Mouse (Mus musculus) testis, adult 2 months (tissue): ENCODE data around the gene Kif5a. TPM values are rescaled to one million over a fixed set of nuclear protein-coding genes. Genes with fewer than 3 reads are reported as not detected.
"Not testable (repeated sequence)": the region's sequence is repeated elsewhere in the genome, so short reads cannot be mapped to it uniquely, and the experiment has no call there.

Source experiments
- H3K27ac ChIP-seq: fragments of 200-500 bp; 2 replicates; pipeline ENCODE4 v1.5.1; 2012; ENCODE audit warnings: low read depth, low read length; ENCODE audit not compliant: control insufficient read depth, insufficient read depth
- H3K27me3 ChIP-seq: fragments of 200-500 bp; 2 replicates; pipeline ENCODE4 v1.6.1; 2012; ENCODE audit warnings: mild to moderate bottlenecking, low read length, moderate library complexity; ENCODE audit not compliant: control insufficient read depth, insufficient read depth
- H3K36me3 ChIP-seq: fragments of 200-500 bp; 2 replicates; pipeline ENCODE4 v1.6.1; 2012; ENCODE audit warnings: mild to moderate bottlenecking, low read length; ENCODE audit not compliant: control insufficient read depth, insufficient read depth
- H3K4me1 ChIP-seq: fragments of 200-500 bp; 2 replicates; pipeline ENCODE4 v1.6.1; 2012; ENCODE audit warnings: low read length; ENCODE audit not compliant: control insufficient read depth, insufficient read depth
- H3K4me3 ChIP-seq: fragments of 200-500 bp; 2 replicates; pipeline ENCODE4 v1.5.1; 2012; ENCODE audit warnings: low read depth, mild to moderate bottlenecking, low read length, moderate library complexity, mixed read lengths; ENCODE audit not compliant: control insufficient read depth
- CTCF ChIP-seq: fragments of 200-500 bp; IDR thresholded peaks from 2 replicates; pipeline ENCODE4 v1.5.1; 2012; ENCODE audit warnings: low read depth, mild to moderate bottlenecking, inconsistent platforms, low read length, moderate library complexity; ENCODE audit not compliant: control insufficient read depth, insufficient read depth, insufficient replicate concordance
- POLR2A ChIP-seq: fragments of 200-500 bp; IDR thresholded peaks from 2 replicates; pipeline ENCODE4 v1.6.1; 2012; ENCODE audit warnings: low read depth, mild to moderate bottlenecking, inconsistent platforms, low read length, moderate library complexity; ENCODE audit not compliant: control insufficient read depth
- polyA plus RNA-seq: library from polyadenylated mRNA; depleted of rRNA; stranded (reverse); fragments of >200 nt; gene quantifications from 2 replicates; pipeline ENCODE4 v1.2.3, GENCODE M21; 2012; rRNA removed

Gene Kif5a
- polyA plus RNA-seq, result 3.3 and 3.9 TPM in 2 replicates

- no peaks in the 10 kb centered on the region; the same call in 1 of the 2 replicates for H3K27me3 ChIP-seq
- no peak within 1 kb of the TSS; the same call in 1 of the 2 replicates for H3K27ac ChIP-seq
- TF ChIP-seq CTCF (no peak), POLR2A (0 out of 2 replicates have a peak, but pooled peaks have one; percentile 28)
- peak within 1 kb of the TSS; percentile 75 for H3K4me3 ChIP-seq
- H3K4me1 ChIP-seq, result peaks cover 15% of the 10 kb centered on the region
- H3K36me3 ChIP-seq, result no peaks in the 10 kb centered on the region
These were observed at the start of gene Kif5a for GRCm38 (mm10) chr10:127262548-127263398. Gene Kif5a, minus strand, starts transcription at chr10:127263348.

GRCm38 (mm10) chr10:127312858-127313257, 49.7 kb upstream of the Kif5a start:
- no peaks in the 10 kb centered on the region for H3K36me3 ChIP-seq
- no peak overlapping the region for H3K27ac ChIP-seq
- no peak for TF ChIP-seq POLR2A
- no peak for TF ChIP-seq CTCF
- peaks cover 4% of the 10 kb centered on the region; the same call in 1 of the 2 replicates for H3K4me1 ChIP-seq
- no peak overlapping the region for H3K4me3 ChIP-seq
- H3K27me3 ChIP-seq, result no peaks in the 10 kb centered on the region

- TF ChIP-seq POLR2A (no peak), CTCF (peak; percentile 35; the same call in 1 of the 2 replicates)
- H3K4me3 ChIP-seq, result peak overlapping the region; percentile 98
- H3K4me1 ChIP-seq, result peaks cover 4% of the 10 kb centered on the region; the same call in 1 of the 2 replicates
- no peaks in the 10 kb centered on the region for H3K36me3 ChIP-seq
- H3K27me3 ChIP-seq, result no peaks in the 10 kb centered on the region
- peak overlapping the region; percentile 90 for H3K27ac ChIP-seq
These were observed 49.2 kb upstream of the Kif5a start for GRCm38 (mm10) chr10:127312356-127312676.

- peak within 1 kb of the TSS; percentile 90 for H3K27ac ChIP-seq
- H3K4me1 ChIP-seq, result peaks cover 4% of the 10 kb centered on the region; the same call in 1 of the 2 replicates
- H3K4me3 ChIP-seq, result peak within 1 kb of the TSS; percentile 98
- H3K27me3 ChIP-seq, result no peaks in the 10 kb centered on the region
- no peaks in the 10 kb centered on the region for H3K36me3 ChIP-seq
- TF ChIP-seq POLR2A (peak; percentile 76), CTCF (no peak)
These were observed 48.6 kb upstream of the Kif5a start, which contains the start of gene Mars for GRCm38 (mm10) chr10:127311476-127312355. Gene Mars, minus strand, starts transcription at chr10:127311786.

GRCm38 (mm10) chr10:127310523-127311475, 47.7 kb upstream of the Kif5a start:
- peak overlapping the region; percentile 68 for H3K27ac ChIP-seq
- TF ChIP-seq POLR2A (no peak), CTCF (no peak)

GRCm38 (mm10) chr10:127309167-127309566, 46.0 kb upstream of the Kif5a start:
- H3K27ac ChIP-seq, H3K4me3 ChIP-seq, H3K36me3 ChIP-seq, H3K4me1 ChIP-seq, H3K27me3 ChIP-seq: not testable (repeated sequence)

More at GRCm38 (mm10) chr10:127310523-127311475, 47.7 kb upstream of the Kif5a start:
- Histone ChIP-seq H3K36me3 (no peaks in the 10 kb centered on the region), H3K27me3 (no peaks in the 10 kb centered on the region), H3K4me3 (peak overlapping the region; percentile 98), H3K4me1 (peaks cover 4% of the 10 kb centered on the region; the same call in 1 of the 2 replicates)
